Mouse (Mus musculus): ENCODE results near the gene Slc24a2.
A peak's percentile ranks its signal among the peaks of the same experiment; 100 is the strongest.

Gene Slc24a2

GRCm38 (mm10) chr4:87041412-87041997, 188.8 kb downstream of the Slc24a2 start:
- DNase-seq: no peak

GRCm38 (mm10) chr4:87037592-87037991, 192.7 kb downstream of the Slc24a2 start:
- DNase-seq: no peak

- no peak for DNase-seq
Observed at GRCm38 (mm10) chr4:87036507-87036906, 193.8 kb downstream of the Slc24a2 start.

GRCm38 (mm10) chr4:87035701-87036100, 194.6 kb downstream of the Slc24a2 start:
- DNase-seq: no peak

DNA sequence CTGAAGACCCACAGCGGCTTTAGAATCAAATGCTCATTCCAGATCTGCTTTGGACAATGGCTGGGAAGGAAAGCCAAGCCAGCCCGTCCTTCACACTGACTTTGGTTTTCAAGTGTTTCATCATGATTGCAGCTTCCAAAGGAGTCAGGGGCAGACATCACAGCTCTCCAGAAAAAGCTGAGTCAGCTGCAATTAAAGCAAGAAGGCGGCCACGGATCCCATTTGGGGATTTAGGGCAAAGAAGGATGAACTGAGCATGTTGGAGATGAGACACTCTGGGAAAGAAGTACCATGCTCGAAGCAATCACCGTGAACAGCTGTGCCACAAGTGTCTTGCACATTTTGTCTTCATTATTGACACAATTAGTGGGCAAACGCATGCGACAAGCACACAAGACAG, 197.6 kb downstream of the Slc24a2 start:
- DNase-seq: no peak

- no peak for DNase-seq
Observed at GRCm38 (mm10) chr4:87031076-87031475, 199.2 kb downstream of the Slc24a2 start.

GRCm38 (mm10) chr4:87026311-87027151, 203.7 kb downstream of the Slc24a2 start:
- no peak for DNase-seq

- peak; percentile 46 for DNase-seq
Observed at GRCm38 (mm10) chr4:87024556-87024955, 205.7 kb downstream of the Slc24a2 start.

GRCm38 (mm10) chr4:87021542-87021941, 208.7 kb downstream of the Slc24a2 start:
- DNase-seq: no peak

- DNase-seq: no peak
Observed at GRCm38 (mm10) chr4:87019486-87020105, 210.7 kb downstream of the Slc24a2 start.

DNA sequence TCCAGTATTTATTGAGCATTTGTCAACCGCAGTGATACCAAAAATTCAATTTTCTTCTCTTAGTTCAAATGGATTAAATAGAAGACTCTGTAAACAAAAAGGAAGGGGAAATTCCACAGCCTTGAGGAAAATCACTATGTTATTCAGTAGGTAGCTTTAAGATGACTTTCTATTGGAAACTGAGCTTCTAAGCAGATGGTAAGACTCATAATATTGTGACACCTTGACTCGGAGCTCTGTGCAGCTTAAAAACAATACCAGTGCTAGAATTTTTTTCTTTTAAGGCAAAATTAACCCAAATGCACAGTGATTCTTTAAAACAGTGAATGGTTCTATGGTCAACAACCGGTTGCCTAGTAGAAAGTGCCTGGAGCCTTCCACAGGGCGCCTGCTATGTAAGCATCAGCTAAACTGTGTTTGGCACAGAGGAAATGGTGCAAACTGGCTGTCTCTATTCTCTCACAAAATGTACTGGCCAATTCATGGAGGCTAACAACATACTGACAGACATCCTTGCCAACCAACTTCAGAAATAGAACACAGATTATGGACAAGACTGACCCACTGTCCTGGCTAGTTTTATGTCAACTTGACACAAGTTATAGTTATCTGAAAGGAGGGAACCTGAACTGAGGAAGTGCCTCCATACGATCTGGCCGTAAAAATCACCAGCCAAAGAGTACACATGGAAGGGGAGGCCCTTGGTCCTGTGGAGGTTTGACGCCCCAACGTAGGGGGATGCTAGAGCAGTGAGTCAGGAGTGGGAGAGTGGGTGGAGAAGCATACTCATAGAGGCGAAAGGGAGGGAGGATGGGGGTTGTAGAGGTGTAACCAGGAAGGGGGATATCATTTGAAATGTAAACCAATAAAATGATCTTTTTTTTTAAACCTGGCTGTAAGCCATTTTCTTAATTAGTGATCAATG, 211.9 kb downstream of the Slc24a2 start:
- no peak for DNase-seq

GRCm38 (mm10) chr4:87017464-87017863, 212.8 kb downstream of the Slc24a2 start:
- no peak for DNase-seq

GRCm38 (mm10) chr4:87015746-87016145, 214.5 kb downstream of the Slc24a2 start:
- DNase-seq: no peak

DNA sequence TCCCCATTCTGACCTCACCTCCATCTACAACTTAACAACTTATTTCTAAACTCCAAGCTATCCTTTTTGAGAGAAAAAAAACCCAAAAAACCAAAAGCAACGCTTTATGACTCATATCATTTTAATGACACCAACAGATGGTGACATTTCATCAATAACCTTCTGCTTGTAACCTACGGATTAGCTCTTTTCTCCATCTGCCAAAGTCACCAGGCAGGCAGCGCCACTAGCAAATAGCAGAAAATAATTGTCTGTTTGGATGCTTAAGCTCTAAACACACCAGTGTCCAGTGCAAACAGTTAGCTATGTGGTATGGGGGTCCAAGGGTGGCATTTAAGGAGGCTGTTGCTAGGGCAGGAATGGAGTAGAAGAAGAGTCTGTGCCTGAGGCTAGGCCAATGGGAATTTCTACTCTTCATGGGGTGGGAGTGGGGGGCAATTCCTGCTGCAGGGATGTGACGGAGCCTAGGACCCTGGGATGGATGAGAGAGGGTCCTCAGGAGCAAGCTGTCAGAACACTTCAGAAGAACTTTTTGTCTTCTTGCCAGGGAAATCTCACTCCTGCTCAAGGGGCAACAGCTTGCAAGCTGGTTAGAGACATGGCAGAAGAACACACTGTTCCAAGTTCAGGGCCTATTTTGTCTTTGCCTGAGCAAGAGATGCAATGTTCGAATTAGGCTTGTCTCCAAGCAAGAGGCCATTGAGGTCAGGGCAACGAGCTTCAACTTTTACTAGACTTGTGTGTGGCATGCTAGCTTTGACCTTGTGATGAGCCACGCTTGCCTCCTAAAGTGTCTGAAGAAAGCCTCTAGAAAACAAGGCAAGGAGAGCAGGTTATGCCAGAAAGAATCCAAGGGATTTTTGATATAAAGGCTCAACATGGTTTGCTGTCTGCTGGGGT, 216.3 kb downstream of the Slc24a2 start:
- no peak for DNase-seq

DNA sequence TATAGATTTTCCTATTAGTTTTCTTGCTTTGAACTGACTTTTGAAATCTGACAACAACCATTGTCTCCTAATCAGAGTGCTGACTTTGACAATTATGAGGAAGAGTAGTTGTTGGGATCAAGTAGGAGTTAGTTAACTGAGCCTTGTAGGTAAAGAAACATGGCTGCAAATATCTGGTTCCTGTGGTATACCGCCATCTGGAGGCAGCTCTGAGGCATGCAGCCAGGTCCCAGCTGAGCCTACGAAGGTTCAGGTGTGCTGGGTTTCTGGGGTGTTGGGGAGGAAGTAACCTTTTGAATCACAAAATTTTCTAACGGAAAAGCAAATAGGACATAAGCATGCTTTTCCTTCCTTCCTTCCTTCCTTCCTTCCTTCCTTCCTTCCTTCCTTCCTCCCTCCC, 237.8 kb downstream of the Slc24a2 start:
- DNase-seq: no peak

GRCm38 (mm10) chr4:86989301-86989700, 241.0 kb downstream of the Slc24a2 start:
- no peak for DNase-seq

GRCm38 (mm10) chr4:86987846-86988245, 242.4 kb downstream of the Slc24a2 start:
- DNase-seq: no peak

DNA sequence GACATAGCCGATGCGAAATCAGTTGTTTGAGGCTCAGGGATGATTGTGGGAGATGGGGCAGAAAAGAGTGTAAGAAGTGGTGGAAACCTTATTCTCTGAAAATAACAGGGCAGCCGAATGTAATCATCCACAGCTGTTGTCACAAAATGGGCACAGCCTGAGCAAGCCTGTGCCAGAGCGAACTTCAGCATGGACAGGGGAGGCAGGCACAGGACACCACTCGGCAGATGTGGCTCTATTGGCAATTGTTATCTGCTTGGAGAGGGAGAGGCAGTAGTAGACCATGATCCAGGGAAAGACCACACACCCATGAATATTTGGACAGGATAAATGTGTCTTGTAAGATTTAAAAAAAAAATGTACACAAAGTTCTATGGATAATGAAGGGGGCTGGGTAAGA, 253.0 kb downstream of the Slc24a2 start:
- DNase-seq: no peak

- DNase-seq: peak; percentile 68
Observed at GRCm38 (mm10) chr4:86957576-86958411, 272.5 kb downstream of the Slc24a2 start.

DNA sequence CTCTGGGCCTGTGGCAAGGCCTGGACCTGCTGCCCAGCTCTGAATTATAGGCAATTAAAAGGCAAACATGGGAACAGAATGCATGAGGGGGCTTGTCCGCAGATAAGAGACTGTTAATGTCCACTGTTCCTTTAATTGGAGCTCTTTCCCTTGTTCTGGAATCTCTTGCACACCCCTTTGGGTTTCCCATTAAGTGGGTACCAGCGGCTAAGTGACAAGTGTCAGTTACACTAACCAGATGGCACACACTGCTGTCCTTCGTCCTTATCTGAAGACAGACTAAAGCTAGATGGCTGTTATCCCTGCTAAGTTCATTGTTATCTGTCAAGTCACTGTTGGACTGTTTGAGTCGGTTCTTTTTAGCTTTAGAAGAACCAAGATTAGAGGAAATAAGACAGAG, 274.8 kb downstream of the Slc24a2 start:
- DNase-seq: no peak

DNA sequence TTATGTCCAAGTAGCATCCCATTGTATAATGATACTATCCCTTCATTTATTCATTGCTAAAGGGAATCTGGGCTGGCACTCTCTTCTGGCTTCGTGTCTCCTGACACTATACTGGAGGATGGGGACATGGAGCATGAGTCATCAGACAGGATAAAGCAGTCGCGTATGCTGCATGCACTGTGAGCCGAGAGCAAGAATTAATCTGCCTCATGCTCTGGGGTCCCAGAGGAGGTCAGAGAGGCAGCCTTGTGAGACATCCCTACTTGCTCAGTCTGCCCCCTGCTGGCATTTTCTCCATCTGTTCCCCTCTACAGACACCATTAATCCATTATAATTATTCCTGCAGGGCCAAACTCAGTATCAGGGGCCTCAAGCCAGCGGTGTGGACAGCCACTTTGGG, 276.8 kb downstream of the Slc24a2 start:
- no peak for DNase-seq
